Mouse (Mus musculus) embryonic fibroblast, embryonic 13.5 days (primary cell): ENCODE measurements at regions not wholly inside any gene's neighbourhood (a gene's known extent, or its start where the extent isn't known, plus 50 kb on each side); places are given as distances from the start of the nearest gene placed in this dataset.

Source experiments
- CTCF ChIP-seq: IDR thresholded peaks from 2 replicates; pipeline ENCODE4 v1.5.1; 2011; ENCODE audit warnings: mild to moderate bottlenecking, control low read depth, low read length, moderate library complexity, borderline replicate concordance; ENCODE audit not compliant: insufficient read depth
- POLR2A ChIP-seq: IDR thresholded peaks from 2 replicates; pipeline ENCODE4 v1.6.1; 2011; ENCODE audit warnings: low read depth, mild to moderate bottlenecking, control low read depth, low read length, moderate library complexity

GRCm38 (mm10) chr4:45600520-45600919 is 68.2 kb upstream of the Shb start:
- TF ChIP-seq CTCF, result no peak
- TF ChIP-seq POLR2A, result no peak
